Comparison of ENCODE assay signal across 8 mouse cellular contexts in the genomic region with DNA sequence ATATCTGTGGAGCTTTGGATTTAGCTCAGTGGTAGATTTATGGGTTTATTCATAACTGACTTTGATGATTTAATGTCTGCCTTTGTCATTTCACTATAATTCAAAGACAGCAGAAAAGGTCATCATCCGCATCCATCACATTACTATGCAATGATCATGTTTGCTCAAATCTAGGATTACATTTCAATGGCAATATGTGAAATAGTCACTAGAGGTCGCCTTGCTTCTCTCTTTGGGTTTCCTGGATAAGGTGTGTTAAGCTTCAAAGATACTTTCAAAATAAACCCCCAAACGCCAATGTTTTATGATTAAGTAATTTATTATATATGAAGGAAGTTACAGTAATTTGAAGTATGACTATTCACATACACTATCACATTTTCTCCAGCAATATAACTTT. TPM values are rescaled to one million over a fixed set of nuclear protein-coding genes. Genes with fewer than 3 reads are reported as not detected.
DNase-seq lines count a peak whose midpoint lies in the region; ATAC-seq lines count a peak whose summit lies in the region.

No protein-coding gene starts in this region.

- no peak overlapping the region for H3K4me3 ChIP-seq in kidney, embryonic 15.5 days (replicated peaks)
- H3K4me3 ChIP-seq in megakaryocyte, embryonic 14.5 days (replicated peaks) = peak overlapping the region; percentile 46
- H3K4me3 ChIP-seq in intestine, embryonic 16.5 days (ENCODE audit: low read length) = no peak overlapping the region

- no peak overlapping the region for H3K4me2 ChIP-seq in kidney, embryonic 15.5 days
- no peak overlapping the region for H3K4me2 ChIP-seq in intestine, embryonic 16.5 days (ENCODE audit: low read depth, low read length)

- ATAC-seq in kidney, embryonic 15.5 days (replicated peaks; ENCODE audit: low FRiP score) = no peak
- ATAC-seq in intestine, embryonic 16.5 days = no peak

- peaks cover 15% of the 10 kb centered on the region; the same call in 1 of the 2 replicates for H3K4me1 ChIP-seq in kidney, embryonic 15.5 days
- peaks cover 31% of the 10 kb centered on the region for H3K4me1 ChIP-seq in megakaryocyte, embryonic 14.5 days
- peaks cover 3% of the 10 kb centered on the region; the same call in 1 of the 2 replicates for H3K4me1 ChIP-seq in intestine, embryonic 16.5 days (ENCODE audit: control insufficient read depth, insufficient read depth, low read length)

- H3K27ac ChIP-seq in kidney, embryonic 15.5 days = no peak overlapping the region
- no peak overlapping the region for H3K27ac ChIP-seq in intestine, embryonic 16.5 days (ENCODE audit: low read length)

- H3K9me3 ChIP-seq in kidney, embryonic 15.5 days (replicated peaks) = no peaks in the 10 kb centered on the region
- H3K9me3 ChIP-seq in megakaryocyte, embryonic 14.5 days = no peaks in the 10 kb centered on the region
- no peaks in the 10 kb centered on the region for H3K9me3 ChIP-seq in intestine, embryonic 16.5 days (ENCODE audit: control insufficient read depth, low read length)

- no peak overlapping the region for H3K9ac ChIP-seq in kidney, embryonic 15.5 days
- no peak overlapping the region for H3K9ac ChIP-seq in intestine, embryonic 16.5 days (ENCODE audit: low read depth, low read length)

- DNase-seq in adrenal gland, adult 2 months = peak; percentile 43
- no peak for DNase-seq in adrenal gland, postnatal 25 days
- peak; percentile 59 for DNase-seq in kidney, postnatal 14 days
- peak; percentile 46 to 66 for DNase-seq in CD8-positive naive resting alpha-beta T cell, adult 2 months (ENCODE audit: low read depth in 2 of 2, low spot score in 2 of 2)
- DNase-seq in cerebellum, postnatal 14 days = peak; percentile 68 to 82

- WGBS in kidney, embryonic 15.5 days = 16% methylated on average over 3 of the region's 3 CpGs
- WGBS in intestine, embryonic 16.5 days = 14% methylated on average over 3 of the region's 3 CpGs

- no peaks in the 10 kb centered on the region for H3K27me3 ChIP-seq in kidney, embryonic 15.5 days
- H3K27me3 ChIP-seq in megakaryocyte, embryonic 14.5 days (replicated peaks) = no peaks in the 10 kb centered on the region
- H3K27me3 ChIP-seq in intestine, embryonic 16.5 days (replicated peaks; ENCODE audit: control insufficient read depth, insufficient read depth, low read length) = no peaks in the 10 kb centered on the region

- H3K36me3 ChIP-seq in kidney, embryonic 15.5 days = peaks cover 24% of the 10 kb centered on the region
- H3K36me3 ChIP-seq in megakaryocyte, embryonic 14.5 days (replicated peaks; ENCODE audit: low read length) = peaks cover 45% of the 10 kb centered on the region
- no peaks in the 10 kb centered on the region for H3K36me3 ChIP-seq in intestine, embryonic 16.5 days (ENCODE audit: control insufficient read depth, insufficient read depth, low read length)

RNA-seq across cellular contexts. Expression of gene Pign, which starts 3.5 kb away (rescaled TPM):
- total RNA-seq in adrenal gland, adult 2 months (2021) = 10 to 100 TPM; 28.1 to 39.4 TPM
- 6.7 and 11.3 TPM in 2 replicates for polyA plus RNA-seq in adrenal gland, adult 2 months (2012; rRNA removed)
- 40.5 and 52.5 TPM in 2 replicates for total RNA-seq in adrenal gland, postnatal 25 days (2021)
- polyA plus RNA-seq in kidney, embryonic 15.5 days (2015; fragmentation: Nextera tagmentation; extraction: Ambion mirVana) = 14.0 and 15.2 TPM in 2 replicates
- 0.84 and 1.9 TPM in 2 replicates for polyA plus RNA-seq in megakaryocyte, embryonic 14.5 days (2012; ENCODE audit: insufficient read depth, low replicate concordance)
- polyA plus RNA-seq in intestine, embryonic 16.5 days (2015; fragmentation: Nextera tagmentation; extraction: Ambion mirVana) = 9.5 and 9.6 TPM in 2 replicates

RNA-seq across cellular contexts. Expression of gene Relch, which starts 3.6 kb away (rescaled TPM):
- 10 to 100 TPM; 29.1 to 32.8 TPM for total RNA-seq in adrenal gland, adult 2 months (2021)
- polyA plus RNA-seq in adrenal gland, adult 2 months (2012; rRNA removed) = 35.0 and 37.9 TPM in 2 replicates
- 41.3 and 47.6 TPM in 2 replicates for total RNA-seq in adrenal gland, postnatal 25 days (2021)
- polyA plus RNA-seq in kidney, embryonic 15.5 days (2015; fragmentation: Nextera tagmentation; extraction: Ambion mirVana) = 23.9 and 24.2 TPM in 2 replicates
- polyA plus RNA-seq in megakaryocyte, embryonic 14.5 days (2012; ENCODE audit: insufficient read depth, low replicate concordance) = 25.5 and 40.6 TPM in 2 replicates
- polyA plus RNA-seq in intestine, embryonic 16.5 days (2015; fragmentation: Nextera tagmentation; extraction: Ambion mirVana) = 19.3 and 22.1 TPM in 2 replicates
